Mouse (Mus musculus) heart, embryonic 12.5 days (tissue): Measurements from ENCODE around the gene Cdc42se1. TPM values are rescaled to one million over a fixed set of nuclear protein-coding genes. Genes with fewer than 3 reads are reported as not detected.

Experiments
- ATAC-seq: fragments of 200-750 bp; cut with Nextera tagmentation; 2 replicates; pipeline ENCODE4 v1.8.0; 2017; ENCODE audit warnings: moderate TSS enrichment, moderate library complexity; ENCODE audit not compliant: insufficient number of reproducible peaks, low FRiP score
- H3K27ac ChIP-seq: fragments of 300-500 bp; sonication (generic); 2 replicates; pipeline ENCODE4 v1.5.1; 2016; ENCODE audit warnings: mild to moderate bottlenecking, moderate library complexity; ENCODE audit not compliant: poor library complexity, severe bottlenecking
- H3K27me3 ChIP-seq: fragments of 300-500 bp; sonication (generic); replicated peaks from 2 replicates; pipeline ENCODE4 v1.6.1; 2016; ENCODE audit warnings: mild to moderate bottlenecking, moderate library complexity
- H3K36me3 ChIP-seq: fragments of 300-500 bp; sonication (generic); 2 replicates; pipeline ENCODE4 v1.6.1; 2016; ENCODE audit warnings: mild to moderate bottlenecking, moderate library complexity
- H3K4me1 ChIP-seq: fragments of 300-500 bp; sonication (generic); replicated peaks from 2 replicates; pipeline ENCODE4 v1.6.1; 2016; ENCODE audit warnings: mild to moderate bottlenecking
- H3K4me2 ChIP-seq: fragments of 300-500 bp; sonication (generic); 2 replicates; pipeline ENCODE4 v1.6.1; 2016; ENCODE audit warnings: mild to moderate bottlenecking, moderate library complexity
- H3K4me3 ChIP-seq: fragments of 300-500 bp; sonication (generic); 2 replicates; pipeline ENCODE4 v1.5.1; 2016; ENCODE audit warnings: mild to moderate bottlenecking
- H3K9ac ChIP-seq: fragments of 300-500 bp; sonication (generic); 2 replicates; pipeline ENCODE4 v1.6.1; 2016; ENCODE audit warnings: mild to moderate bottlenecking, moderate library complexity
- H3K9me3 ChIP-seq: fragments of 300-500 bp; sonication (generic); replicated peaks from 2 replicates; pipeline ENCODE4 v1.6.1; 2016; ENCODE audit warnings: mild to moderate bottlenecking, moderate library complexity
- WGBS: fragments of 180-500 bp; shearing (Covaris S2); methylation state at CpG from one replicate; pipeline ENCODE4 v1.1.7; 2016; 5-methylcytosine and 5-hydroxymethylcytosine counted together
- polyA plus RNA-seq: library from polyadenylated mRNA; unstranded; fragments of >200 nt; fragmentation: Nextera tagmentation; extraction: Ambion mirVana; gene quantifications from 2 replicates; pipeline ENCODE4 v1.2.1, GENCODE M21; 2016

The Cdc42se1 gene
- polyA plus RNA-seq, 1 experiment from 2014 or later: 62.1 TPM

DNA sequence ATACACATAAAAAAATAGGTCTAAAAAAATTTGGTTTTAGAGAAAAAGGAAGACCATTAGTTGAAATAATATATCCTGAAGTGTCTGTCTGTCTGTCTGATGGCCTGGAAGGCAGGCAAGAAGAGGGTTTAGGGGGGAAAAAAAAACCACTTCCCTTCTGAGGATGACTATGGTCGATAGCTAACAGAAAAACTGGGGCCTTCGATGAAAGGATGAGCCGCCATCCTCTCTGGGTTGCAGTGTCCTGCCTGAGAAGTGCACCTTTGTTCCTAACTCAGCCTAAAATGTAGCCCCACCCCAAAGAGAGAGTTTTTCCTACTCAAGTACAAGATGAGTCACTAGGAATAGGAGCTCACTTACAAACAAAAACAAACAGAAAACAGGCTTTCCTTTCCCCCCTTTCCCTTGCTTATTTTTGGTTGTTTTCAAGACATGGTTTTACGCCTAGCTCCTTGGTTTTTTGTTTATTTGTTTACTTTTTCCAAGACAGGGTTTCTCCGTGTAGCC lies 47.9 kb downstream of the Cdc42se1 start:
- no peak overlapping the region for H3K9ac ChIP-seq
- no peak for ATAC-seq
- WGBS: 72% methylated on average over 5 of the region's 5 CpGs
- H3K27me3 ChIP-seq: no peaks in the 10 kb centered on the region
- H3K4me1 ChIP-seq: peaks cover 48% of the 10 kb centered on the region
- peak overlapping the region; percentile 32; the same call in 1 of the 2 replicates for H3K27ac ChIP-seq
- no peak overlapping the region for H3K4me3 ChIP-seq
- no peak overlapping the region for H3K4me2 ChIP-seq
- peaks cover 12% of the 10 kb centered on the region for H3K36me3 ChIP-seq
- H3K9me3 ChIP-seq: no peaks in the 10 kb centered on the region

DNA sequence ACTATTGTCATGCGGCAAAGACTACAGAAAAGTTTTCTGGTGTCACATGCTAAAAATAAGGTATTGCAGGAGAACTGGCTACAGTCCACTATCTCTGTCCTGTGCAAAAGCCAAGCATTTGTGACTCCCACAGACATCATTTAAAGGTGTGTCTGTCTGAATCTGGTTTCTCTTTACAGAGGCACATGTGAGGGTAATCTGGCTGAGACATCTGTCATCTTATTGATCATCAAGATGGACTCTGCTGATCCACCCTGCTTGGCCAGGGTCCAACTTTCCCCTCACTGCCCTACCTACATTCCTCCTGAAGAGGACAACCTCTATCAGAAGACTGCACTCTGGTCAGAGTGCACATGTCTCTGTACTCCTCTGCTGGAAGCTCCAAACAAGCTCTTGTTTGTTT lies 48.6 kb downstream of the Cdc42se1 start:
- Histone ChIP-seq H3K9me3 (no peaks in the 10 kb centered on the region), H3K4me2 (no peak overlapping the region), H3K9ac (no peak overlapping the region), H3K27ac (peak overlapping the region; percentile 32; the same call in 1 of the 2 replicates), H3K4me1 (peaks cover 46% of the 10 kb centered on the region), H3K4me3 (no peak overlapping the region), H3K27me3 (no peaks in the 10 kb centered on the region), H3K36me3 (peaks cover 11% of the 10 kb centered on the region)
- no peak for ATAC-seq
- 47% methylated on average over 1 of the region's 1 CpGs for WGBS

DNA sequence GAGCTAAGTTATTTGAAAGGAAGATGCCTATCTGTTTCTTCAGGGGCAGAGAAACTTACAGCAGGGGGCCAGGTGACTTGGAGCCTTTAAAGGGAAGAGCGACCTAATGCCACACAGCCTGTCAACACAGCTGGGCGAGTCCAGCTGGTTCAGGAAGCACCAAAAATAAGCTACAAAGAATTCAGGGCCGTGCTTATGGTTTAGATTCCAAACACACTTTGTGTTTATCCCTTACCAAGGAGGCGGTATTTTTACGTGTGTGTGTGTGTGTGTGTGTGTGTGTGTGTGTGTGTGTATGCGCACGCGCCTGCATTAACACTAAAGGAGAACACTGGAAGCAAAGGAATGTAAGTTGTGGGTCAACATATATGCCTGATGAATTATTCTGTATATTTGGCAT lies 52.2 kb downstream of the Cdc42se1 start:
- WGBS: 13% methylated on average over 8 of the region's 8 CpGs
- peaks cover 3% of the 10 kb centered on the region; the same call in 1 of the 2 replicates for H3K36me3 ChIP-seq
- no peaks in the 10 kb centered on the region for H3K9me3 ChIP-seq
- peak overlapping the region; percentile 64 for H3K4me2 ChIP-seq
- peaks cover 36% of the 10 kb centered on the region for H3K4me1 ChIP-seq
- no peak for ATAC-seq
- peak overlapping the region; percentile 90 for H3K9ac ChIP-seq
- H3K4me3 ChIP-seq: peak overlapping the region; percentile 83
- H3K27me3 ChIP-seq: no peaks in the 10 kb centered on the region
- H3K27ac ChIP-seq: peak overlapping the region; percentile 81

DNA sequence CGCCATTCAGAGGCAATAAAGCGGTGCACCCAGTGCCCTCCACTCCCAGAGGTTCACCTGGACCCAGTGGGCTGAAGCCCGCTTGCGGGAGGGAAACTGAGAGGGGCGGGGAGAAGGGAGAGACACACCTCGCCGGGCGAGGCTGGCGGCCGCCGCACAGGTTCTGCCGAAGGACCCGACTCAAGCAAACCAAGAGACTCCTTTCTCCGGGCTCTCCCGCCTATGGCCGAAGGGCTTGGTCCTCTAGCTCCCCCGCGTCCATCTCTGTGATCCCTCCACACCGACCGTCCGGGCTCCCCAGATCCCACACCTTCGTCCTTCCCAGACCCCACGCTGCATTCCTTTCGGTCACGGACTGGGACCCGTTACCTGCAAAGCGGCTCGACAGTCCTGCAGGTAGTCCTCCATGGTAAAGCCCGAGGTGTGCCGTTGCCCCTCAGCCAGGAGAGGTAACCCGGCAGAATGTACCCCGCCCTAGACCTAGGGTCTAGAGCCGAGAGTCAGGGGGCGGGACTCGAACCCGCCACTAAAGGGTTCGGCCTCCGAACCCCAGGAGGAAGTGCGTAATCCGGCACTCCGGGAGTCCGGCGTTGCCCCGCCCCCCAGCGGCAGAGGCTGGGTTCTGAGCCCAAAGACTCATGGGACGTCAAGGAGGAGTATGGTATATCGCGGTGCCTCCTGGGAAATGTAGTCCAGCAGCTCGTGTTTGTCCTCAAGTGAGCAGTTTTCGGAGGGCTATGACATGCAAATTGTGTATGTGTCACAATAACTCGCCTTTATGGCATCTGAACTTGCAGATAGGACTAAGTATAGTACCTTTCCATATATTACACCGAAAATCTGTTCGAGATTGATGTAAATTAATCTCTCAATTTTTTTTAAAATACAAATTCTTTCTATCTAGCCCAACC lies 52.9 kb downstream of the Cdc42se1 start, which contains the start of the genes Mindy1 and Prune1:
Gene Mindy1, plus strand, starts transcription at position 130 of the 911 bp plus-strand sequence.
Gene Prune1, minus strand, starts transcription at position 861 of the 911 bp plus-strand sequence.
- Histone ChIP-seq H3K4me1 (peaks cover 31% of the 10 kb centered on the region), H3K4me3 (peak within 1 kb of the TSS; percentile 83), H3K27ac (peak within 1 kb of the TSS; percentile 97), H3K9me3 (no peaks in the 10 kb centered on the region), H3K9ac (peak within 1 kb of the TSS; percentile 90), H3K4me2 (peak within 1 kb of the TSS; percentile 79), H3K36me3 (peaks cover 3% of the 10 kb centered on the region; the same call in 1 of the 2 replicates), H3K27me3 (no peaks in the 10 kb centered on the region)
- peak; percentile 91 for ATAC-seq
- under 1% methylated on average over 53 of the region's 53 CpGs for WGBS

DNA sequence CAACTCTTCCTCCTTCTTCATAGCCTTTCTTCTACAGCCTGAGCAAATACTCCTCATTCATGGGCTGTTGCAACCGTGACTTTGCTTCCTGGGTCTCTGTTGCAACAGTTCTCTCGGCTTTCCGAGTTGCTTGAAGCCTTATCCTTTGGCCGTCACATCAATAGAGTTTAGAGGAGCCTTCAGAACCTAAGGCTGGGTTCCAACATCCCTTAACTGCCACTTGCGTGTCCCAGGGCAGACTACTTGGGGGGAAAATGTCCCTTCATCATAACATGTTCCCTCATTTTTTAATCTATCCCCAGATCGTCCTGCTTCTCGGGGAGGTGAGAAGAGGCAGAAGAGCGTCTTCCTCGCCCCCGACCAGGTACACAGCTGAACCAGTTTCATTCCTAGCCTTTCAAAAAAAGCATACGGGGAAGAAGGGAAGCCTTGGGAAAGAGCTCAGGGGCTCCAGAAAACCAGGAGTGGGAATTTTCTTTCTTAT lies 53.9 kb downstream of the Cdc42se1 start:
- H3K36me3 ChIP-seq: peaks cover 4% of the 10 kb centered on the region
- H3K27ac ChIP-seq: peak overlapping the region; percentile 97
- no peaks in the 10 kb centered on the region for H3K9me3 ChIP-seq
- H3K4me1 ChIP-seq: peaks cover 21% of the 10 kb centered on the region
- ATAC-seq: 0 out of 2 replicates have a peak, but pooled peaks have one; percentile 7
- WGBS: under 1% methylated on average over 11 of the region's 11 CpGs
- H3K4me2 ChIP-seq: peak overlapping the region; percentile 79
- no peaks in the 10 kb centered on the region for H3K27me3 ChIP-seq
- peak overlapping the region; percentile 79 for H3K9ac ChIP-seq
- H3K4me3 ChIP-seq: peak overlapping the region; percentile 52

DNA sequence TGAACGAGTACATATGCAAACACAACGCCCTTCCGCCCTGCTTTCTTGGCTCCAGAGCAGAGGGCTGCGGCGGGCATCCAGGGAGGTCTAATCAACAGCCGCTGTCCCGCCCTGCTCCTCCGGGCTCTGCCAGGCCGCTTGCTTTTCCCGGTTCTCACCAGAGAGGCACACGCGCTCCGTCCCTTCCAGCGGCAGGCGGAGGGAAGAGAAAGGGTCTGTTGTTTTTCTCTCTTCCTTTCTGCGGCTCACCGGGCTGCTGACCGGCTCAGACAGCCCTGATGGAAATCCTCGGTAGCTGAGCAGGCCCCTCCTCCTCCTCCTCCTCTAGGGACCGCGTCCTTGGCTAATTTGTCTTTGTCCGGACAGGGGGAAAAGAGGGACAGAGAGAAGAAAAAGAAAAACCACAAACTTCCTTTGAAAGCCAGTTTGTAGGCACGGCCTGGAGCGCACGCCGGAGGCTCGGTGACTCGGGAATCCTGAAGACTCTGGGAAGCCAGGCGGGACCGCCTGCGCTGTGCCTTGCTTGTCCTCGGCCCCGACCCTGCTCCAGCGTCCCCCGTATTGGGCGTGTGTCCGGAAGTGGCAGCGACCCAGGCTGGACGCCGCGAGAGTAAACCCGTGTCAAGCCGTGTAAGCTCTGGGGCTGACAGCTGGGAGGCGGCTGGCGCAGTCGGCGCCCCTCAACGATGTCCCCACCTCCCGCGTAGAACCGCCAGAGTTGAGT lies 54.5 kb downstream of the Cdc42se1 start:
- Histone ChIP-seq H3K36me3 (peaks cover 10% of the 10 kb centered on the region), H3K9ac (peak overlapping the region; percentile 79), H3K27ac (peak overlapping the region; percentile 97), H3K4me2 (peak overlapping the region; percentile 79), H3K9me3 (no peaks in the 10 kb centered on the region), H3K4me1 (peaks cover 18% of the 10 kb centered on the region), H3K27me3 (no peaks in the 10 kb centered on the region), H3K4me3 (peak overlapping the region; percentile 52)
- under 1% methylated on average over 51 of the region's 51 CpGs for WGBS
- peak; percentile 76 for ATAC-seq

DNA sequence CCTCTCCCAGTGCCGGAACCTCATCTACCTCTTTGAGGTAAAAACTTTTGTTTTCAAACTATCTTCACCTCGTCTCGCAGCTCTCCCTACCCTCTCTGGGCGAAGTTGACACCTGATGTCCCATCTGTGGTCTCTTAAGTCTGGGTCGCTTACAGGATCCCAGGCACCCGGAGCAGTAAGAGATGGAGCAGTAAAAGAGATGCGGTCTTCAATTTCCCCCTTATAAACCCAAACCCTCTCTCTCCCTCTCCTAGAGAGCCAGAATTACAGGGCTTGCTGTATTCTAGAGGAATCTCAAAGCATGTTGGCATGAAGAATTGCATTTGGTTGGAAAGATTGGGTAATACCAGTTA lies 55.0 kb downstream of the Cdc42se1 start:
- H3K27ac ChIP-seq: peak overlapping the region; percentile 97
- H3K9me3 ChIP-seq: no peaks in the 10 kb centered on the region
- peak overlapping the region; percentile 52 for H3K4me3 ChIP-seq
- no peak for ATAC-seq
- H3K27me3 ChIP-seq: no peaks in the 10 kb centered on the region
- peak overlapping the region; percentile 79 for H3K9ac ChIP-seq
- H3K4me2 ChIP-seq: peak overlapping the region; percentile 79
- WGBS: 2% methylated on average over 7 of the region's 7 CpGs
- peaks cover 13% of the 10 kb centered on the region for H3K36me3 ChIP-seq
- H3K4me1 ChIP-seq: peaks cover 18% of the 10 kb centered on the region

DNA sequence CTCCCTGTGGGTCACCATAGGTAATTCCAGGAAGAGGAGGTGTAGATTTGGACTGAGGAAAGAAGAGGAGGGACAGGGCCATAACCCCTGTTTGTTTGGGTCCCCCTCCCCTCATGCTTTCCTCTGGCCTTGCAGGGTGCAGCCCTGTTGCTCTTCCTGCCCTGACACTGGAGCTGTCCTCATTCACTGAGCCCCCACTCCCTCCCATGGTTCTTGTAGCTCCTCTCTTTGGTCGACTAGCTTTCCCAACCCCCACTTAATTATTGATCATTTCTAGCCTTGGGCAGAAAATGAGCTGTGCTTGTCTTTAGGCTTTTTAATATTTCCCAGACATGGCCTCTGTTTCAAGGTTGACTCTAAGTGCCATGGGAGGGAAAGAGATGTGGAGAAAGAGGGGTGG lies 55.5 kb downstream of the Cdc42se1 start:
- Histone ChIP-seq H3K27me3 (no peaks in the 10 kb centered on the region), H3K4me1 (peaks cover 18% of the 10 kb centered on the region), H3K9ac (peak overlapping the region; percentile 79), H3K4me3 (peak overlapping the region; percentile 52), H3K9me3 (no peaks in the 10 kb centered on the region), H3K27ac (no peak overlapping the region), H3K4me2 (peak overlapping the region; percentile 79), H3K36me3 (peaks cover 16% of the 10 kb centered on the region)
- 30% methylated on average over 1 of the region's 1 CpGs for WGBS
- no peak for ATAC-seq

DNA sequence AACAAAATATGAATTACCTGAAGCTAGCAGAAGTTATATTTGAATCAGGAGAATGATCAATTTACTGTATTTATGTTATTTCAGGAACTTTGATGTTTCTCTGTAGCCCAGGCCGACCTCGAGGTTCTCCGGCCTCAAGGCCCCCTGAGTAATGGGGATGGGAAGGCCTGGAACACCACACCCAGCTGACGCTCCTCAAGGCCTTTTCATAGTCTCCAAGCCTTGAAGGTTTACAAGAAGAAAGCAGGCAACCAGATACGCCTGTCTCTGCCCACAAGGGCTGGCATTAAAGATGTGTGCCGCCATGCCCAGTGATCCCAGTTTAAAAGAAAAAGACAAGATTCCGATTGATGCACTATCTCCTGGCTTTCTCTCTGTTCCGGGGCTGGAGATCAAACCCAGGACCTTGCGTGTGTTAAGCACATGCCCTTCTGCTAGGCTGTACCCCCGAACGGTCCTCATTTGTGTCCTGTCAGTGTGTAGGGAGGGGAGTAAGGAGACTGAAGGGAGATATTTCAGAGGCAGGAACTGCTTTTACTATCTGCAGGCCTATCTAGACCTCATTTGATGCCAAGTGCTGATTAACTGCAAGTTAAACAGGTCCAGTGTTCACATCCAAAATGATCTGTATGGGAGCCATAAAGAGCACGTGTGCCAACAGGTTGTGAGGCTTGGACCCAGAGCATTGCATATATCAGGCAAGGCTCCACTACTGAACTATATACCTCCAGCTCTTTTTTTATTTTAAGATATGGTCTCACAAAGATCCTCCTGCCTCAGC lies 56.2 kb downstream of the Cdc42se1 start:
- Histone ChIP-seq H3K36me3 (peaks cover 16% of the 10 kb centered on the region), H3K27ac (no peak overlapping the region), H3K4me2 (peak overlapping the region; percentile 79; the same call in 1 of the 2 replicates), H3K9me3 (no peaks in the 10 kb centered on the region), H3K27me3 (no peaks in the 10 kb centered on the region), H3K4me1 (peaks cover 18% of the 10 kb centered on the region), H3K9ac (0 out of 2 replicates have a peak overlapping the region, but pooled peaks have one; percentile 4), H3K4me3 (no peak overlapping the region)
- no peak for ATAC-seq
- WGBS: 87% methylated on average over 12 of the region's 12 CpGs

DNA sequence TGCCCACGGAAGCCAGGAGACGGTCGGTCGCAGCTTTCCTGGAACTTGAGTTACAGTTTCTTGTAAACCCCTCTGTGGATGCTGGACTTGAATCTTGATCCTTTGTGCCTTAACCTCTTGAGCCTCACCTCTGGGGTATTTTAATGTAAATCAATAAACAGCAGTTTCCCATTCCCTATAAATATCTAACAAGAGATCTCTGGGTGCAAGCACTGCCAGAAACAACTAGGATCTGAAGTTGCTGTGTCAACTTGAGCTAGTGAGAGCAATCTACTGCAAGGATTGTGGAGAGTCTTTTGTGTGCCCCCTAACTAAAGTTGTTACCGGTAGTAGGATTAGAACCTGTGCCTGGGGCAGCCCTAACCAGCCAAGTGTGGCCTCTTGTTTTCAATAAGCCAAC lies 56.9 kb downstream of the Cdc42se1 start:
- peaks cover 18% of the 10 kb centered on the region for H3K36me3 ChIP-seq
- H3K27ac ChIP-seq: no peak overlapping the region
- peaks cover 16% of the 10 kb centered on the region for H3K4me1 ChIP-seq
- no peak overlapping the region for H3K4me3 ChIP-seq
- no peak overlapping the region for H3K9ac ChIP-seq
- H3K9me3 ChIP-seq: no peaks in the 10 kb centered on the region
- no peaks in the 10 kb centered on the region for H3K27me3 ChIP-seq
- H3K4me2 ChIP-seq: no peak overlapping the region
- WGBS: 94% methylated on average over 5 of the region's 5 CpGs
- no peak for ATAC-seq
